Mouse (Mus musculus): Measurements from ENCODE around the gene Mgat5.

GRCm38 (mm10) chr1:127459576-127459975 lies 254.8 kb downstream of the Mgat5 start:
- TF ChIP-seq CTCF (IDR thresholded peaks at IDR 0.05; ENCODE audit: low read depth, low read length), result no peak
- no peak for TF ChIP-seq POLR2A (IDR thresholded peaks at IDR 0.05; ENCODE audit: extremely low read depth, insufficient read depth, low read length)

All from liver, adult 2 months (tissue).